Mouse (Mus musculus) liver, adult 2 months (tissue): ENCODE data around the gene Nhp2. TPM values are rescaled to one million over a fixed set of nuclear protein-coding genes. Genes with fewer than 3 reads are reported as not detected.
"Not testable (repeated sequence)": the region's sequence is repeated elsewhere in the genome, so short reads cannot be mapped to it uniquely, and the experiment has no call there.

Source experiments
- DNase-seq: peaks from one replicate; pipeline ENCODE4 v3.0.0-alpha.2; 2011; ENCODE audit warnings: low read depth, low spot score; ENCODE audit errors: extremely low read depth
- H3K27ac ChIP-seq: fragments of 200-500 bp; replicated peaks from 2 replicates; pipeline ENCODE4 v1.5.1; 2012; ENCODE audit warnings: low read depth, mild to moderate bottlenecking, control low read depth, inconsistent platforms, low read length; ENCODE audit not compliant: insufficient read depth
- H3K27me3 ChIP-seq: fragments of 200-500 bp; 2 replicates; pipeline ENCODE4 v1.6.1; 2012; ENCODE audit warnings: mild to moderate bottlenecking, moderate library complexity, low read length, inconsistent platforms; ENCODE audit not compliant: control insufficient read depth, insufficient read depth
- H3K36me3 ChIP-seq: fragments of 200-500 bp; 2 replicates; pipeline ENCODE4 v1.6.1; 2012; ENCODE audit warnings: low read length, inconsistent platforms; ENCODE audit not compliant: control insufficient read depth, insufficient read depth
- H3K4me1 ChIP-seq: fragments of 200-500 bp; 2 replicates; pipeline ENCODE4 v1.6.1; 2011; ENCODE audit warnings: low read length; ENCODE audit not compliant: control insufficient read depth, insufficient read depth
- H3K4me3 ChIP-seq: fragments of 200-500 bp; 2 replicates; pipeline ENCODE4 v1.5.1; 2011; ENCODE audit warnings: low read depth, mild to moderate bottlenecking, control low read depth, low read length, moderate library complexity; ENCODE audit not compliant: insufficient read depth
- H3K79me2 ChIP-seq: fragments of 200-500 bp; 2 replicates; pipeline ENCODE4 v1.6.1; 2012; ENCODE audit warnings: inconsistent platforms, mild to moderate bottlenecking, low read length, moderate library complexity; ENCODE audit not compliant: control insufficient read depth, insufficient read depth
- H3K9ac ChIP-seq: fragments of 200-500 bp; 2 replicates; pipeline ENCODE4 v1.6.1; 2012; ENCODE audit warnings: low read depth, mild to moderate bottlenecking, control low read depth, inconsistent platforms, low read length
- CTCF ChIP-seq: fragments of 200-500 bp; IDR thresholded peaks from 2 replicates; pipeline ENCODE4 v1.5.1; 2011; ENCODE audit warnings: low read depth, low read length, control low read depth
- POLR2A ChIP-seq: fragments of 200-500 bp; IDR thresholded peaks from 2 replicates; pipeline ENCODE4 v1.6.1; 2011; ENCODE audit warnings: low read length, control low read depth; ENCODE audit not compliant: insufficient read depth; ENCODE audit errors: extremely low read depth
- WGBS: fragments of 180-500 bp; shearing (Covaris S2); methylation state at CpG from one replicate; pipeline ENCODE4 v1.1.7; 2018; 5-methylcytosine and 5-hydroxymethylcytosine counted together
- polyA plus RNA-seq: library from polyadenylated mRNA; depleted of rRNA; stranded (reverse); fragments of >200 nt; gene quantifications from 2 replicates; pipeline ENCODE4 v1.2.3, GENCODE M21; 2012
- total RNA-seq: library from RNA; depleted of rRNA; stranded (reverse); fragments of >200 nt; gene quantifications from 2 replicates; pipeline ENCODE4 v1.2.3, GENCODE M21; 2014

Nhp2 gene
- total and polyA plus RNA-seq, 2 experiments = 26.4 to 33.8 TPM

- Histone ChIP-seq H3K4me3 (no peak overlapping the region), H3K27ac (peak overlapping the region; percentile 87), H3K9ac (peak overlapping the region; percentile 12; the same call in 1 of the 2 replicates), H3K36me3 (no peaks in the 10 kb centered on the region), H3K79me2 (no peaks in the 10 kb centered on the region), H3K27me3 (no peaks in the 10 kb centered on the region), H3K4me1 (peaks cover 39% of the 10 kb centered on the region)
- peak; percentile 65 for DNase-seq
- TF ChIP-seq POLR2A = no peak
- TF ChIP-seq CTCF = no peak
- 18% methylated on average over 7 of the region's 7 CpGs for WGBS
Measured at GRCm38 (mm10) chr11:51658291-51658690, 38.8 kb downstream of the Nhp2 start.

- no peak for TF ChIP-seq POLR2A
- TF ChIP-seq CTCF = no peak
- peak overlapping the region; percentile 12; the same call in 1 of the 2 replicates for H3K9ac ChIP-seq
- H3K27me3 ChIP-seq = no peaks in the 10 kb centered on the region
- no peak overlapping the region for H3K4me3 ChIP-seq
- no peaks in the 10 kb centered on the region for H3K79me2 ChIP-seq
- H3K36me3 ChIP-seq = no peaks in the 10 kb centered on the region
- DNase-seq = peak; percentile 96
- peaks cover 35% of the 10 kb centered on the region for H3K4me1 ChIP-seq
- H3K27ac ChIP-seq = peak overlapping the region; percentile 87
- 21% methylated on average over 6 of the region's 6 CpGs for WGBS
Measured at GRCm38 (mm10) chr11:51658705-51659104, 39.2 kb downstream of the Nhp2 start.

GRCm38 (mm10) chr11:51661867-51662365 lies 42.4 kb downstream of the Nhp2 start:
- no peak overlapping the region for H3K9ac ChIP-seq
- H3K27ac ChIP-seq = no peak overlapping the region
- no peak for DNase-seq
- no peaks in the 10 kb centered on the region for H3K36me3 ChIP-seq
- no peaks in the 10 kb centered on the region for H3K79me2 ChIP-seq
- H3K4me1 ChIP-seq = peaks cover 13% of the 10 kb centered on the region
- H3K4me3 ChIP-seq = no peak overlapping the region
- H3K27me3 ChIP-seq = no peaks in the 10 kb centered on the region
- TF ChIP-seq POLR2A (no peak), CTCF (no peak)
- 94% methylated on average over 16 of the region's 16 CpGs for WGBS

DNA sequence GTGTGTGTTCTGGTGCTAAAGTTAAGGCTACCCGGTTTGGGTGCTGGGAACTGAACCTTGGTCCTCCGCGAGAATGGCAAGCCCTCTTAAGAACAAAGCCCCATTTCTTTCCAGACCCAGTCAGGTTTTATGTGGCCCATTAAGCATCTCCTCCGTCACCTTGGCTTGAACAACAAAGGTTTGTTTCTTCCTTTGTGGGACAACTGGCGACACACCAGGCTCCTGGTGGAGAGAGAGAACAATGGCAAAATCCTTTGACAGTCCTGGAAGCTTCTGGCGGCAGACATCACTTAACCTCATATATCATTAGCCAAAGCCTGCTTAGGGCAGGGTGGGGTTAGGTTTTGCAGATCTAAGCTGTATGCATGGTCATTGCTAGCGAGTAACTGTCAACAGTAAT lies 43.1 kb downstream of the Nhp2 start:
- H3K4me3 ChIP-seq = no peak overlapping the region
- WGBS = 93% methylated on average over 7 of the region's 7 CpGs
- no peak overlapping the region for H3K9ac ChIP-seq
- H3K27ac ChIP-seq = no peak overlapping the region
- no peak for TF ChIP-seq CTCF
- no peak for TF ChIP-seq POLR2A
- H3K27me3 ChIP-seq = no peaks in the 10 kb centered on the region
- H3K4me1 ChIP-seq = peaks cover 9% of the 10 kb centered on the region
- H3K36me3 ChIP-seq = no peaks in the 10 kb centered on the region
- no peaks in the 10 kb centered on the region for H3K79me2 ChIP-seq
- DNase-seq = no peak

DNA sequence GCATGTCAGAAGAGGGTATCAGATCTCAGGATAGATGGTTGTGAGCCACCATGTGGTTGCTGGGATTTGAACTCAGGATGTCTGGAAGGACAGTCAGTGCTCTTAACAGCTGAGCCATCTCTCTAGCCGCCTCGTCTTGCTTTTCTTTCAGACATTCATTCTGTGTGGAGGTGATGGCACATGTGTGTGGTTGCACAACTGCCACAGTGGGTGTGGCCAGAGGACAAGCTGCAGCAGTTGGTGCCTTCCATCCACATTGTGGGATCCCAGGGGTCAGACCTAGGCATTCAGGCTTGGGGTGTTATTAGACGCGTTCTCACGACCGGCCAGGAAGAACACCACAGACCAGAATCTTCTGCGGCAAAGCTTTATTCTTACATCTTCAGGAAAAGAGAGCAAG lies 45.2 kb downstream of the Nhp2 start:
- not testable (repeated sequence) for H3K27me3 ChIP-seq, DNase-seq, H3K36me3 ChIP-seq, H3K4me1 ChIP-seq, H3K4me3 ChIP-seq, H3K9ac ChIP-seq, H3K79me2 ChIP-seq, H3K27ac ChIP-seq
- WGBS = 91% methylated on average over 7 of the region's 7 CpGs

- no peak overlapping the region for H3K4me3 ChIP-seq
- peak; percentile 26 for DNase-seq
- TF ChIP-seq POLR2A (no peak), CTCF (no peak)
- H3K9ac ChIP-seq = no peak overlapping the region
- WGBS = 66% methylated on average over 7 of the region's 7 CpGs
- no peaks in the 10 kb centered on the region for H3K79me2 ChIP-seq
- no peaks in the 10 kb centered on the region for H3K27me3 ChIP-seq
- H3K27ac ChIP-seq = no peak overlapping the region
- no peaks in the 10 kb centered on the region for H3K36me3 ChIP-seq
- H3K4me1 ChIP-seq = no peaks in the 10 kb centered on the region
Measured at GRCm38 (mm10) chr11:51670846-51671245, 51.3 kb downstream of the Nhp2 start.
